Mouse (Mus musculus) forebrain, embryonic 11.5 days (tissue): ENCODE measurements at regions not wholly inside any gene's neighbourhood (a gene's known extent, or its start where the extent isn't known, plus 50 kb on each side); places are given as distances from the start of the nearest gene placed in this dataset.

Source experiments
- ATAC-seq: fragments of 200-750 bp; cut with Nextera tagmentation; replicated peaks from 2 replicates; pipeline ENCODE4 v1.8.0; 2017; ENCODE audit warnings: moderate TSS enrichment; ENCODE audit not compliant: low FRiP score
- DNase-seq: peaks from one replicate; pipeline ENCODE4 v3.0.0-alpha.2; 2017; ENCODE audit warnings: low spot score
- H3K27ac ChIP-seq: fragments of 300-500 bp; sonication (generic); 2 replicates; pipeline ENCODE4 v1.5.1; 2014; ENCODE audit warnings: low read depth, low read length
- H3K27me3 ChIP-seq: fragments of 300-500 bp; sonication (generic); 2 replicates; pipeline ENCODE4 v1.6.1; 2014; ENCODE audit warnings: mild to moderate bottlenecking, low read length, mixed read lengths; ENCODE audit not compliant: control insufficient read depth, insufficient read depth
- H3K36me3 ChIP-seq: fragments of 300-500 bp; sonication (generic); 2 replicates; pipeline ENCODE4 v1.6.1; 2014; ENCODE audit warnings: mild to moderate bottlenecking, low read length, moderate library complexity, mixed read lengths; ENCODE audit not compliant: control insufficient read depth, insufficient read depth
- H3K4me1 ChIP-seq: fragments of 300-500 bp; sonication (generic); replicated peaks from 2 replicates; pipeline ENCODE4 v1.6.1; 2014; ENCODE audit warnings: low read length, mixed read lengths; ENCODE audit not compliant: control insufficient read depth, insufficient read depth
- H3K4me2 ChIP-seq: fragments of 300-500 bp; sonication (generic); 2 replicates; pipeline ENCODE4 v1.6.1; 2014; ENCODE audit warnings: low read depth, mild to moderate bottlenecking, low read length, moderate library complexity, mixed read lengths; ENCODE audit not compliant: severe bottlenecking
- H3K4me3 ChIP-seq: fragments of 300-500 bp; sonication (generic); 2 replicates; pipeline ENCODE4 v1.5.1; 2014; ENCODE audit warnings: low read depth, low read length
- H3K9ac ChIP-seq: fragments of 300-500 bp; sonication (generic); 2 replicates; pipeline ENCODE4 v1.6.1; 2014; ENCODE audit warnings: low read length
- H3K9me3 ChIP-seq: fragments of 300-500 bp; sonication (generic); 2 replicates; pipeline ENCODE4 v1.6.1; 2016; ENCODE audit warnings: low read length, mixed read lengths; ENCODE audit not compliant: control insufficient read depth
- WGBS: fragments of 180-500 bp; shearing (Covaris S2); extraction: QIAGEN DNeasy Blood & Tissue Kit; methylation state at CpG from one replicate; pipeline ENCODE4 v1.1.7; 2014; 5-methylcytosine and 5-hydroxymethylcytosine counted together

GRCm38 (mm10) chr3:99573335-99573976 lies 311.8 kb upstream of the Spag17 start:
- DNase-seq, result no peak
- H3K9ac ChIP-seq, result no peak overlapping the region
- H3K36me3 ChIP-seq, result no peaks in the 10 kb centered on the region
- H3K4me3 ChIP-seq, result no peak overlapping the region
- no peaks in the 10 kb centered on the region for H3K27me3 ChIP-seq
- no peak overlapping the region for H3K4me2 ChIP-seq
- H3K4me1 ChIP-seq, result no peaks in the 10 kb centered on the region
- no peaks in the 10 kb centered on the region for H3K9me3 ChIP-seq
- H3K27ac ChIP-seq, result no peak overlapping the region
- no peak for ATAC-seq
- WGBS, result 85% methylated on average over 6 of the region's 6 CpGs

- no peak for DNase-seq
- Histone ChIP-seq H3K4me3 (no peak overlapping the region), H3K27me3 (no peaks in the 10 kb centered on the region), H3K27ac (no peak overlapping the region), H3K9ac (no peak overlapping the region), H3K4me2 (no peak overlapping the region), H3K4me1 (no peaks in the 10 kb centered on the region), H3K9me3 (no peaks in the 10 kb centered on the region), H3K36me3 (no peaks in the 10 kb centered on the region)
- 74% methylated on average over 3 of the region's 3 CpGs for WGBS
- ATAC-seq, result no peak
Observed at GRCm38 (mm10) chr3:99573977-99574373, 311.2 kb upstream of the Spag17 start.

DNA sequence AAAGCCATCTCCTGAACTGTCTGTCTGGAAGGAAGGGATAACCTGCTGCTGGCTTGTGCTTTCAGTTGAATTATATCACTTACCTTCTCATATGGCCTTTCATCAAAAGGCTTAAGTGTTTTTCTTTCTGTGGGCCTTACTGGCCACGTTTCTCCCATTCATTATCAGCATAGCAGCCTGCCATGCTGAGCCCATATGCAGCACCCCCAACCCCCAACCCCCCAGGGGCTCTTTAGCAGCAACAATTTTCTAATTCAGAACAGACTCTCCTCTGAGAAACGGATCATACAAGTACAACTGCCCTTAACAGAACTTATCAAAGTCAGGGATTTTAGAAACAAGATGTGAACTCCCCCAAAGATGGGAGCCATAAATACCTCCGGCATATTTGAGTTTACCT lies 282.5 kb upstream of the Spag17 start:
- no peak overlapping the region for H3K4me3 ChIP-seq
- no peak overlapping the region for H3K4me2 ChIP-seq
- no peak overlapping the region for H3K9ac ChIP-seq
- DNase-seq (no peak), ATAC-seq (no peak)
- no peaks in the 10 kb centered on the region for H3K4me1 ChIP-seq
- 48% methylated on average over 3 of the region's 3 CpGs for WGBS
- no peaks in the 10 kb centered on the region for H3K36me3 ChIP-seq
- H3K27ac ChIP-seq, result no peak overlapping the region
- no peaks in the 10 kb centered on the region for H3K27me3 ChIP-seq
- H3K9me3 ChIP-seq, result no peaks in the 10 kb centered on the region

DNA sequence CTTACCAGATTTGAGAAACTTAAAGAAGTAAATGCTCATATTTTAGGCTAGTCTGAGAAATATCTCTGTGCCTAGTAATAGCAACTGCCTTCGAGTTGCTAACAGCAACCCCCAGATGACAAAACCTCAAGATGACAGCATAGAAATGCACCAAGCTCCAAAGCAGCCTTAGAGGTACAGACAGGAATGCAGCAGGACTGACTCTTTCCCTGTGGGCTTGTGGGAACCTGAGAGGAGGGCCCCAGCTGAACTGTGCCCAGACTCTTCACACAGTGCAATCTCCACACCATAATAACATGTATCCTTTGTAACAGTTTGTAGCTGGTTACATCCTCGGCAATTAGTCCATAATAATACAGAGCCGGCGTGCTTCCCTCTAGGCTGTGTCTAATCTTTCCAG lies 252.9 kb upstream of the Spag17 start:
- DNase-seq (no peak), ATAC-seq (no peak)
- Histone ChIP-seq H3K4me2 (no peak overlapping the region), H3K4me1 (no peaks in the 10 kb centered on the region), H3K9ac (no peak overlapping the region), H3K9me3 (no peaks in the 10 kb centered on the region), H3K36me3 (no peaks in the 10 kb centered on the region), H3K4me3 (no peak overlapping the region), H3K27me3 (no peaks in the 10 kb centered on the region), H3K27ac (no peak overlapping the region)
- 76% methylated on average over 4 of the region's 4 CpGs for WGBS

- 80% methylated on average over 8 of the region's 8 CpGs for WGBS
- H3K4me2 ChIP-seq, result no peak overlapping the region
- no peaks in the 10 kb centered on the region for H3K9me3 ChIP-seq
- DNase-seq (no peak), ATAC-seq (no peak)
- H3K27me3 ChIP-seq, result no peaks in the 10 kb centered on the region
- H3K9ac ChIP-seq, result no peak overlapping the region
- H3K27ac ChIP-seq, result no peak overlapping the region
- H3K4me3 ChIP-seq, result no peak overlapping the region
- H3K36me3 ChIP-seq, result no peaks in the 10 kb centered on the region
- no peaks in the 10 kb centered on the region for H3K4me1 ChIP-seq
Observed at GRCm38 (mm10) chr3:99641343-99642106, 243.7 kb upstream of the Spag17 start.

- no peak overlapping the region for H3K4me2 ChIP-seq
- H3K4me3 ChIP-seq, result no peak overlapping the region
- no peak for ATAC-seq
- no peaks in the 10 kb centered on the region for H3K4me1 ChIP-seq
- no peaks in the 10 kb centered on the region for H3K9me3 ChIP-seq
- no peaks in the 10 kb centered on the region for H3K36me3 ChIP-seq
- H3K9ac ChIP-seq, result no peak overlapping the region
- H3K27ac ChIP-seq, result no peak overlapping the region
- H3K27me3 ChIP-seq, result no peaks in the 10 kb centered on the region
- 73% methylated on average over 1 of the region's 1 CpGs for WGBS
- no peak for DNase-seq
Observed at GRCm38 (mm10) chr3:99644910-99645309, 240.3 kb upstream of the Spag17 start.

- WGBS, result 92% methylated on average over 4 of the region's 4 CpGs
- ATAC-seq, result no peak
- Histone ChIP-seq H3K9ac (no peak overlapping the region), H3K36me3 (no peaks in the 10 kb centered on the region), H3K4me1 (no peaks in the 10 kb centered on the region), H3K4me3 (no peak overlapping the region), H3K27me3 (no peaks in the 10 kb centered on the region), H3K9me3 (no peaks in the 10 kb centered on the region), H3K27ac (no peak overlapping the region), H3K4me2 (no peak overlapping the region)
- no peak for DNase-seq
Observed at GRCm38 (mm10) chr3:99645318-99645717, 239.9 kb upstream of the Spag17 start.

DNA sequence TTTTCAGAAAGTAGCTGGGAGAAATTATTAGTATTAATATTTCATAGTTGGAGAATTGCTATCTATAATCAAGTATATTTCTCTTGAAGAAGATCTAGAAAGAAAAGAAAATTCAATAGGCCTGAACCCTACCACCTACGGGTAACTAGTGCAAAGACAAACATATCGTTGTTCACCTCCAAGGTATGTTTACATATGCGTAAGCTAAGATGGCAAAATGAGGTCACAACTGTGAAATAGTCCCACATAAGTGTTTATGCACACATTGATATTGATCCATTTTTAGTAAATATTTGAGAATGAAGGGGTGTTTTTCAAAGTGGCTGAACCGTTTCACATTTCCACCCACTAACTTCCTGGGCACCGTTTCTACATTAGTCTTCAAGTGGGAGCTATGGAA lies 227.6 kb upstream of the Spag17 start:
- H3K27me3 ChIP-seq, result no peaks in the 10 kb centered on the region
- H3K4me2 ChIP-seq, result no peak overlapping the region
- no peaks in the 10 kb centered on the region for H3K9me3 ChIP-seq
- WGBS, result 93% methylated on average over 5 of the region's 5 CpGs
- H3K4me3 ChIP-seq, result no peak overlapping the region
- no peaks in the 10 kb centered on the region for H3K4me1 ChIP-seq
- ATAC-seq (no peak), DNase-seq (no peak)
- H3K27ac ChIP-seq, result no peak overlapping the region
- no peaks in the 10 kb centered on the region for H3K36me3 ChIP-seq
- H3K9ac ChIP-seq, result no peak overlapping the region

DNA sequence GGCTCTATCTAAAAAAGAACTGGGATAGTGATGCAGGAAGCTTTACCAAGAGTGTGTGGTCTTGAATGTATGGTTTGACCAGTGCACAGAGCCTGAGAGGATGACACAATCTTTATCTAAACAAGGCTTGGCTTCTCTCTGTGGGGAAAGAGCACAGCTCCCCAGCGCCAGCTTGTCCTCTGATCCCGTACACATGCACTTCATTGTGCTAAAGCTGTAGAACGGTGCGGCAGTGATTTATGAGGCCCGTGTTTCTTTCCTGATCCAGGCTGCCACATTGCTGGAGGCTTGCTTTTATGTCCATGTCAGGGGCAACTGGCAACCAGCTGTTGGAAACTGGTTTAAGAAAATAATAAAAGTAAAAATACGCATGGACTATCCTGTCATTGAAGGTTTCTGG lies 221.4 kb upstream of the Spag17 start:
- no peak overlapping the region for H3K4me2 ChIP-seq
- H3K27me3 ChIP-seq, result no peaks in the 10 kb centered on the region
- WGBS, result 90% methylated on average over 6 of the region's 6 CpGs
- H3K27ac ChIP-seq, result no peak overlapping the region
- H3K4me3 ChIP-seq, result no peak overlapping the region
- H3K9me3 ChIP-seq, result no peaks in the 10 kb centered on the region
- no peaks in the 10 kb centered on the region for H3K36me3 ChIP-seq
- no peaks in the 10 kb centered on the region for H3K4me1 ChIP-seq
- ATAC-seq (no peak), DNase-seq (no peak)
- H3K9ac ChIP-seq, result no peak overlapping the region
